Mouse (Mus musculus): ENCODE measurements around the gene Ntsr1. TPM values are rescaled to one million over a fixed set of nuclear protein-coding genes. Genes with fewer than 3 reads are reported as not detected.

Ntsr1 gene
- total and polyA plus RNA-seq, 3 experiments = not detected

DNA sequence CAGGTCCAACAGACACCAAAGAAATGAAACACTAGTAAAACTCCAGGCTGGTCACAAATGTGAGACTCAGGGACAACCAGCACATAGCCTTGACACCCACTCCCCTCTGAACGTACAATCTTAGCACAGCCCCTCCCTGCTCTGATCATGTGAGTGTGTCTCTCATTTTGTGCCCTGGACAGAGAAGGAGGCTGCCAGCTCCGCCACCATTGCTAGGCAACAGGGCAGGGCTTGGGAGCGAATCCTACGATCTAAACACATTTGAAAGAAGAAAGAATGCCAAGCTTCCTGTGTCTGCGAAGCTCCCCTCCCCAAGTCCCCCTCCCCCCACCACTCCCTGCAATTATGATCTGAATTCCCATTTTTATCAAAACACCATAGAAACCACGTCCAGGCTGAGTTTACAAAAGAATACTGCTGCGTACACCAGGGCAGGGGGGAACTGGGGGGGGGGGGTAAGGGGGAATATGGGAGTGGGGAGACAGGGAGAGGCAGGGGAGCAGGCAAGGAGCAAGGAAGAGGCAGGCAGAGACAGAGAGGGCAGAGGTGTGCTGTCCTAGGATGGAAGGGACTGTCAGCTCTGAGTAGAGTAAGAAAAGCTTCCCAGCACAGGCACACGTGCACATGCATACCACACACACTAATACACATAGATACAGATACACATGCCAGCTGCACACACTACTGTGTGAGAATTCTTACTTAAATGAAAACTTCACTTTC, 47.8 kb downstream of the Ntsr1 start:
- DNase-seq (ENCODE audit: low read depth, low spot score) = no peak
- H3K27me3 ChIP-seq (ENCODE audit: control insufficient read depth in 1 of 2, insufficient read depth in 2 of 2, low read length in 2 of 2) = peaks cover 5 to 21% of the 10 kb centered on the region in 2 experiments
- no peak overlapping the region for H3K4me3 ChIP-seq (ENCODE audit: control insufficient read depth in 1 of 2, insufficient read depth in 1 of 2, low read depth in 2 of 2, low read length in 2 of 2)
- no peaks in the 10 kb centered on the region for H3K9me3 ChIP-seq (replicated peaks; ENCODE audit: insufficient read depth, low read length)
- TF ChIP-seq POLR2A (IDR thresholded peaks at IDR 0.05; ENCODE audit: control insufficient read depth in 1 of 2, insufficient read depth in 1 of 2, low read depth in 1 of 2, low read length in 2 of 2, poor library complexity in 1 of 2) (no peak), ZMIZ1 (IDR thresholded peaks at IDR 0.05; ENCODE audit: low read depth, low read length) (no peak)
- H3K4me1 ChIP-seq (ENCODE audit: control insufficient read depth in 1 of 2, insufficient read depth in 2 of 2, low read length in 2 of 2) = no peaks in the 10 kb centered on the region
- no peaks in the 10 kb centered on the region for H3K79me2 ChIP-seq (ENCODE audit: control insufficient read depth, insufficient read depth, low read length, poor library complexity)
- no peaks in the 10 kb centered on the region for H3K36me3 ChIP-seq (ENCODE audit: control insufficient read depth in 1 of 2, insufficient read depth in 2 of 2, low read length in 2 of 2)
- H3K9ac ChIP-seq (ENCODE audit: control insufficient read depth, low read depth, low read length, poor library complexity, severe bottlenecking) = no peak overlapping the region
- H3K27ac ChIP-seq (ENCODE audit: control insufficient read depth, low read depth, low read length) = no peak overlapping the region

DNA sequence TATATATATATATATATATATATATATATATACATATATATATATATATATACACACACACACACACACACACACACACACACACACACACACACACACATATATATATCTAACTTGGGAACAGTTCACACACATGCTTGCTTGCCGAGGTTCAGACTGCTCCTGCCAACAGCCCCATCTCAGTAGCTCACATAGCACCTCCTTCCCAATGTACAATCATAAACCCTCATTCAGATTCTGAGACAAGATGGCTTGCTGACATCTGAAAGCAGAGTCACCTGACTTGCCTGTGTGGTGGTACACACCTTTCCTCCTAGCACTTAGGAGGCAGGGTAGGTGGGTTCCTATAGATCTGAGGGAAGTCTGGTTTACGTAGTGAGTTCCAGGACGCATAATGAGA, 52.6 kb downstream of the Ntsr1 start:
- no peak for TF ChIP-seq ELF1 (IDR thresholded peaks at IDR 0.05; ENCODE audit: low read depth, low read length)
- no peak for TF ChIP-seq ZMIZ1 (IDR thresholded peaks at IDR 0.05; ENCODE audit: low read depth, low read length)
- H3K4me1 ChIP-seq (ENCODE audit: control insufficient read depth in 1 of 2, insufficient read depth in 2 of 2, low read length in 2 of 2) = peaks cover 0 to 3% of the 10 kb centered on the region in 2 experiments; a peak in 1 of 4 replicates
- no peaks in the 10 kb centered on the region for H3K79me2 ChIP-seq (ENCODE audit: control insufficient read depth, insufficient read depth, low read length, poor library complexity)
- H3K4me3 ChIP-seq (ENCODE audit: control insufficient read depth in 1 of 2, insufficient read depth in 1 of 2, low read depth in 2 of 2, low read length in 2 of 2) = no peak overlapping the region
- no peak overlapping the region for H3K9ac ChIP-seq (ENCODE audit: control insufficient read depth, low read depth, low read length, poor library complexity, severe bottlenecking)
- DNase-seq (ENCODE audit: low read depth, low spot score) = no peak
- no peak overlapping the region for H3K27ac ChIP-seq (ENCODE audit: control insufficient read depth, low read depth, low read length)
- no peaks in the 10 kb centered on the region for H3K36me3 ChIP-seq (ENCODE audit: control insufficient read depth in 1 of 2, insufficient read depth in 2 of 2, low read length in 2 of 2)
- no peaks in the 10 kb centered on the region for H3K9me3 ChIP-seq (replicated peaks; ENCODE audit: insufficient read depth, low read length)
- H3K27me3 ChIP-seq (ENCODE audit: control insufficient read depth in 1 of 2, insufficient read depth in 2 of 2, low read length in 2 of 2) = peaks cover 5 to 20% of the 10 kb centered on the region in 2 experiments

DNA sequence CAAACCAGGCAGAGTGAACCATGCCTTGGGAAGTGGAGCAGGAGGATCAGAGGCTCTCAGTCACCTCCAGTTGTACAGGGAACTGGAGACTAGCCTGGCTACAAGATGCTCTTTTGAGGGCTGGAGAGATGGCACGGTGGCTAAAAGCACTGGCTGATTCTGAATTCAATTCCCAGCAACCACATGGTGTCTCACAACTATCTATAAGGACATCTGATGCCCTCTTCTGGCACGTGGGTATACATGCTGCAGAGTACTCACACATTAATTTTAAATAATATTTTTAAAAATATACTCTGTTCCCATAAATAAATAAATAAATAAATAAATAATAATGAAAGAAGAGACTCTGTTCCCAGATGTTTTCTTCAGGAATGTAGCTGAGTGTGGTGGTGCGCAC, 55.4 kb downstream of the Ntsr1 start:
- no peaks in the 10 kb centered on the region for H3K9me3 ChIP-seq (replicated peaks; ENCODE audit: insufficient read depth, low read length)
- no peak overlapping the region for H3K4me3 ChIP-seq (ENCODE audit: control insufficient read depth in 1 of 2, insufficient read depth in 1 of 2, low read depth in 2 of 2, low read length in 2 of 2)
- TF ChIP-seq RCOR1 (IDR thresholded peaks at IDR 0.05; ENCODE audit: low read depth, low read length) (no peak), HCFC1 (IDR thresholded peaks at IDR 0.05; ENCODE audit: low read depth, low read length) (no peak), ETS1 (IDR thresholded peaks at IDR 0.05; ENCODE audit: low read depth, low read length) (no peak), EP300 (IDR thresholded peaks at IDR 0.05; ENCODE audit: low read depth in 1 of 2, low read length in 2 of 2) (no peak), MYC (IDR thresholded peaks at IDR 0.05; ENCODE audit: low read depth, low read length) (no peak), POLR2AphosphoS2 (IDR thresholded peaks at IDR 0.05; ENCODE audit: low read length) (no peak), NELFE (IDR thresholded peaks at IDR 0.05; ENCODE audit: low read depth, low read length) (no peak), USF1 (IDR thresholded peaks at IDR 0.05; ENCODE audit: low read depth, low read length) (no peak), GABPA (IDR thresholded peaks at IDR 0.05; ENCODE audit: low read depth, low read length) (no peak)
- H3K27ac ChIP-seq (ENCODE audit: control insufficient read depth, low read depth, low read length) = no peak overlapping the region
- peaks cover 3 to 11% of the 10 kb centered on the region in 2 experiments; a peak in 3 of 4 replicates for H3K27me3 ChIP-seq (ENCODE audit: control insufficient read depth in 1 of 2, insufficient read depth in 2 of 2, low read length in 2 of 2)
- no peaks in the 10 kb centered on the region for H3K36me3 ChIP-seq (ENCODE audit: control insufficient read depth in 1 of 2, insufficient read depth in 2 of 2, low read length in 2 of 2)
- H3K79me2 ChIP-seq (ENCODE audit: control insufficient read depth, insufficient read depth, low read length, poor library complexity) = no peaks in the 10 kb centered on the region
- H3K9ac ChIP-seq (ENCODE audit: control insufficient read depth, low read depth, low read length, poor library complexity, severe bottlenecking) = no peak overlapping the region
- DNase-seq (ENCODE audit: low read depth, low spot score) = no peak
- H3K4me1 ChIP-seq (ENCODE audit: control insufficient read depth in 1 of 2, insufficient read depth in 2 of 2, low read length in 2 of 2) = peaks cover 0 to 3% of the 10 kb centered on the region in 2 experiments; a peak in 1 of 4 replicates
